Mouse (Mus musculus) lung, postnatal 4 days (tissue): Measurements from ENCODE around the gene Ptprr.

Experiments
- DNase-seq, 2 experiments: peaks; one replicate each; pipeline ENCODE4 v3.0.0; 2021

Gene Ptprr

GRCm38 (mm10) chr10:116117060-116117459 is 99.0 kb downstream of the Ptprr start:
- no peak for DNase-seq

- DNase-seq, result no peak
Measured at GRCm38 (mm10) chr10:116121463-116121862, 103.5 kb downstream of the Ptprr start.

GRCm38 (mm10) chr10:116123808-116124207 is 105.8 kb downstream of the Ptprr start:
- DNase-seq, result no peak

- DNase-seq, result no peak
Measured at GRCm38 (mm10) chr10:116125364-116125763, 107.4 kb downstream of the Ptprr start.

GRCm38 (mm10) chr10:116130401-116130800 is 112.4 kb downstream of the Ptprr start:
- no peak for DNase-seq

GRCm38 (mm10) chr10:116131223-116131622 is 113.2 kb downstream of the Ptprr start:
- no peak for DNase-seq

- DNase-seq, result no peak
Measured at GRCm38 (mm10) chr10:116132233-116132632, 114.2 kb downstream of the Ptprr start.

GRCm38 (mm10) chr10:116135187-116135586 is 117.2 kb downstream of the Ptprr start:
- no peak for DNase-seq

GRCm38 (mm10) chr10:116140226-116140625 is 122.2 kb downstream of the Ptprr start:
- no peak for DNase-seq

- DNase-seq, result no peak
Measured at GRCm38 (mm10) chr10:116143684-116144083, 125.7 kb downstream of the Ptprr start.

GRCm38 (mm10) chr10:116146091-116146490 is 128.1 kb downstream of the Ptprr start:
- no peak for DNase-seq

GRCm38 (mm10) chr10:116154707-116155106 is 136.7 kb downstream of the Ptprr start:
- no peak for DNase-seq

- DNase-seq, result no peak
Measured at GRCm38 (mm10) chr10:116156699-116157098, 138.7 kb downstream of the Ptprr start.

- no peak for DNase-seq
Measured at GRCm38 (mm10) chr10:116162338-116162737, 144.3 kb downstream of the Ptprr start.

- no peak for DNase-seq
Measured at GRCm38 (mm10) chr10:116175324-116175883, 157.4 kb downstream of the Ptprr start.

- DNase-seq, result no peak
Measured at GRCm38 (mm10) chr10:116177390-116178179, 159.6 kb downstream of the Ptprr start.

GRCm38 (mm10) chr10:116181235-116181634 is 163.2 kb downstream of the Ptprr start:
- DNase-seq, result no peak

GRCm38 (mm10) chr10:116182221-116182620 is 164.2 kb downstream of the Ptprr start:
- DNase-seq, result no peak

GRCm38 (mm10) chr10:116183258-116183657 is 165.2 kb downstream of the Ptprr start:
- DNase-seq, result no peak

GRCm38 (mm10) chr10:116191724-116192123 is 173.7 kb downstream of the Ptprr start:
- DNase-seq, result no peak

GRCm38 (mm10) chr10:116192293-116192692 is 174.3 kb downstream of the Ptprr start:
- DNase-seq, result no peak

GRCm38 (mm10) chr10:116194409-116194808 is 176.4 kb downstream of the Ptprr start:
- DNase-seq, result no peak

GRCm38 (mm10) chr10:116196596-116197415 is 178.8 kb downstream of the Ptprr start:
- DNase-seq, result no peak
